Mouse (Mus musculus): ENCODE results near the gene Six1.

- TF ChIP-seq EP300 (optimal IDR thresholded peaks at IDR 0.05) (no peak), CTCF (IDR thresholded peaks at IDR 0.05; ENCODE audit: low read depth) (no peak)
Measured at GRCm38 (mm10) chr12:73037385-73038160, 16.1 kb downstream of the Six1 start.

Data from stomach, postnatal 0 days (tissue).